Mouse (Mus musculus) bone marrow macrophage, adult 2 months (primary cell): ENCODE measurements around the gene Hipk2.

ENCODE experiments used
- CTCF ChIP-seq: IDR thresholded peaks from 2 replicates; pipeline ENCODE4 v1.5.1; 2012; ENCODE audit warnings: low read depth, mild to moderate bottlenecking, low read length, moderate library complexity
- POLR2A ChIP-seq: IDR thresholded peaks from 2 replicates; pipeline ENCODE4 v1.6.1; 2012; ENCODE audit warnings: mild to moderate bottlenecking, low read depth, low read length, borderline replicate concordance

- TF ChIP-seq POLR2A, result no peak
- no peak for TF ChIP-seq CTCF
Measured at GRCm38 (mm10) chr6:38827435-38827834, 48.5 kb downstream of the Hipk2 start.
